Mouse (Mus musculus): ENCODE data around the gene Smdt1.
"Not testable (repeated sequence)": the region's sequence is repeated elsewhere in the genome, so short reads cannot be mapped to it uniquely, and the experiment has no call there.

The Smdt1 gene

DNA sequence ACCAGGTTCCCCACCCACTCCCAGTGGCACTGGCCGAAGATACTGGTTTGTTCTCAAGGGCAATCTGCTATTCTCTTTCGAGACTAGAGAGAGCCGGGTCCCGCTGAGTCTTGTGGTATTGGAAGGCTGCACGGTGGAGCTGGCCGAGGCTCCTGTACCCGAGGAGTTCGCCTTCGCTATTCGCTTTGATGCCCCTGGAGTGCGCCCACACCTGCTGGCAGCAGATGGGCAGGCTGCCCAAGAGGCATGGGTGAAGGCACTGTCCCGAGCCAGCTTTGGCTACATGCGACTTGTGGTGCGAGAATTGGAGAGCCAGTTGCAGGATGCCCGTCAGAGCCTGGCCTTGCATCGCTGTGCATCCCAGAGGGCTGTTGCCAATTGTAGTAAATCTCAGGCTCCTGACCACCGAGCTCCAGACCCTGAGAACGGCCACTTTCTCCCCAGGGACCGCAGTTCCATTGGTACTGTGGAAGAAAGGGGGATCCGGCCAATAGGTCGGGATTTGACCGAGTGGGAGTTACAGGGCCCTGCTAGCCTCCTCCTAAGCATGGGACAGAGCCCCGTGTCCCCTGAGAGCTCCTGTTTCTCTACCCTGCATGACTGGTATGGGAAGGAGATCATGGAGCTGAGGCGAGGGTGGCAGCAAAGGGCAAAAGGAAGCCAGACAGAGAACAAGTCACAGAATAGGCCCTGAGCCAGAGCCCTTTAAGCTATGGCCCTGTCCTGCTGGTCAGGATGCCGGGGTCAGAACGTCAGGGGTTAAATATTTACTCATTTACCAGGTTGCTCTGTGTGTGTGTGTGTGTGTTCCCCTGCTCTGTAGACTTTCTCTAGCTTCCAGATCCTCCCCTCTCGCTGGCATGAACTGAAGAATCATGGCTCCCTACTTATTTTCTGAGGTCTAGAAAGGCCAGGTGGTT, 4.9 kb downstream of the Smdt1 start:
- no peak for DNase-seq (ENCODE audit: low spot score)

- DNase-seq (ENCODE audit: low spot score) = no peak
Observed at GRCm38 (mm10) chr15:82344971-82345370, 6.2 kb downstream of the Smdt1 start.

GRCm38 (mm10) chr15:82345820-82346470, 7.2 kb downstream of the Smdt1 start:
- DNase-seq (ENCODE audit: low spot score) = peak; percentile 88

DNA sequence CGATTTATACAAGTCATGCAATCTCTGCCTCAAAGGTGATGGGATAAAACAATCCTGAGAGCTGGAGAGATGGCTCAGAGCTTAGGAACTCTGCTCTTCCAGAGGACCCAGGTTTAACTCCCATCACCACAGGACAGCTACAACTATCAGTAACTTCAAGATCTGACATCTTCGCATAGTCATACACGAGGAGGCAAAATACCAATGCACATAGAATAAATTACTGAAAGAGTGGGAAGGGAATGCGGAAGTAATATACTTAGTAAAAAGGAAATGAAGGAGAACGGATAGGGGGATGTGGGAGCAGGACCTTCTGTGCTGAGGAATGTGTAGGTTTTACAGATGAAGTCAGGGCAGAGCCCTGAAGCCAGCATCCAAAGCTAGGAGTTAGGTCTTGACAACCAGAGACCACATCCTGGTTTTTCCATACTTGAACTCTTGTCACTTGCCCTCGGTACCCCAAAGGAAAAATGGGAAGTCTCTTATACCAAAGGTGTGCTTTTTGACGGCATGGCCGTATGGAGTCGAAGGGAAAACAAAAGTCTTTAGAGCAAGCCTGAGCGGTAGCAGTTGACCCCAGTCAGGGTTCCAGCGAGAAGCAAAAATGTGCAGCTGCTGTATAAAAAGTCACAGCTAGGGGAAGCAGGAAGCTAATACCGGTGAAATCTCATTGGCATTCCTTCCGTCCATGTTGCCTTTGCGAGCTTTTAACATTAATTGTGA, 8.0 kb downstream of the Smdt1 start:
- no peak for DNase-seq (ENCODE audit: low spot score)

DNA sequence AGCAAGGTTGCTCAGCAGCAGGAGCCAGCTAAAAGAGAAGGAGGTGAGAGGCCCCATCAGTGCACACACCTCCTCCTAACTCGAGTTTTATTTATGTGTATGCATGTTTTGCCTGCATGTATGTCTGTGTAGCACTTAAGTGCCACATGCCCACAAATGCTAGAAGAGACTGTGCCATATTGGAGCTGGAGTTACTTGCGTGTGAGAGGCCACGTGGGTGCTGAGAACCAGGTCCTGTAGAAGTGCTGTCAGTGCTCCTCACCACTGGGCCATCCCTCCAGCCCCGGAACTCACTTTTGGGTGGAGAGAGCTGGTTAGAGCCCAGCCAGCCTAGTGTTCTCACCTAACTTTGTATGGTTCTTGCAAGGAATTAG, 8.5 kb downstream of the Smdt1 start:
- DNase-seq (ENCODE audit: low spot score) = no peak

DNA sequence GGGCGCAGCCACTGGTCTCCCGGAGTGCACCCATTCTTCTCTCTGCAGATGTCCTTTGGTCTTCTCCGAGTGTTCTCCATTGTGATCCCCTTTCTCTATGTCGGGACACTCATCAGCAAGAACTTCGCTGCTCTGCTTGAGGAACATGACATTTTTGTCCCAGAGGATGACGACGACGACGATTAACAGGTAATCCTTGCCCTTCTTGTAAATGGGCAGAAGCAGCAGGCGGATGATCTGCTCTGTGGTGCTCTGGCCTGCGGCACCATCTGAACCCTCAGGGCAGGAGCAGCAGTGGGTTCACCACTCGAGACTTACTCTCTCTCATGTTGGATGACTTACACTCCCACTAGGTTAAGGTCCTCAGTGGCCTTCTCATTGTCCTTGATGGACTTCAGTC, 9.1 kb downstream of the Smdt1 start:
- no peak for DNase-seq (ENCODE audit: low spot score)

- no peak for DNase-seq (ENCODE audit: low spot score)
Observed at GRCm38 (mm10) chr15:82348258-82348998, 9.7 kb downstream of the Smdt1 start.

- no peak for DNase-seq (ENCODE audit: low spot score)
Observed at GRCm38 (mm10) chr15:82348999-82349341, 10.2 kb downstream of the Smdt1 start.

- no peak for DNase-seq (ENCODE audit: low spot score)
Observed at GRCm38 (mm10) chr15:82350349-82350748, 11.6 kb downstream of the Smdt1 start.

DNA sequence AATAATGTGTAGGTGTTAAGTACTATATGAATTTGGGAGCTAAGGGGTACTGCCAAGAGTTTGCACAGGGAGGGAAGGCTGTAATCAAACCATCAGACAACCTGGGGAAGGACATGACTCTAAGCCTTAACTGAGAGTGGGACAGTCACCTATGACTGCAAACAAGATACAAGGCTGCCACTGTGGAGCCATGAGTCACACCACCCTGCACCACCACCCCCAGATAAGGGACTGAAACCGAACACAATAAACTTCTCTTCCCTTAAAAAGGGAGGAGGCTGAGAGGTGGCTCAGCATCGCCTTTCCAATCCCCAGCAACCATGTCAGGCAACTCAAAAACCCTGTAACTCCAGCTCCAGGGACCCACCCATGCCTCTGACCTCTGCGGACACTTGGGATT, 12.7 kb downstream of the Smdt1 start:
- DNase-seq (ENCODE audit: low spot score) = no peak

GRCm38 (mm10) chr15:82353078-82353744, 14.5 kb downstream of the Smdt1 start:
- no peak for DNase-seq (ENCODE audit: low spot score)

DNA sequence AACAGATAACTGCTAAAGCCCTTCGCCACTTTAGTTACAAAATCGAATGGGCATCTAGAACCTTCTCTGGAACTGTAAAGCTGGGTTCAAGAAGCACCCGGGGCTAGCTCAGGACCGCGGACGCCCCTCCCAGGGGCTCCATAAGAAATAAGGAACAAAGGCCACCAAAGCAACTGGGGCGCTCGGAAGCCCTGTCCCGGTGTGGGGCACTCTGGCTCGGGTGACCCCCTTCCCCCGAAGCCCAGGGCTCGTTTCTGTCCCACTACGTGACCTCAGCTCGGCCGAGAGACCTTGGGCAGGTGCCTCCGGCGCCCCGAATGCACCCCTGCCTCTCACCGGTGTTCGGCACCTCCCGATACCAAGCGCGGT, 15.0 kb downstream of the Smdt1 start:
- no peak for DNase-seq (ENCODE audit: low spot score)

- DNase-seq (ENCODE audit: low spot score) = peak; percentile 84
Observed at GRCm38 (mm10) chr15:82354126-82354945, 15.6 kb downstream of the Smdt1 start, which contains the start of gene Ndufa6. Gene Ndufa6 (minus strand): TSS chr15:82354322.

GRCm38 (mm10) chr15:82358431-82359260, 19.9 kb downstream of the Smdt1 start:
- DNase-seq (ENCODE audit: low spot score) = no peak

GRCm38 (mm10) chr15:82361459-82362018, 22.8 kb downstream of the Smdt1 start:
- DNase-seq (ENCODE audit: low spot score) = no peak

DNA sequence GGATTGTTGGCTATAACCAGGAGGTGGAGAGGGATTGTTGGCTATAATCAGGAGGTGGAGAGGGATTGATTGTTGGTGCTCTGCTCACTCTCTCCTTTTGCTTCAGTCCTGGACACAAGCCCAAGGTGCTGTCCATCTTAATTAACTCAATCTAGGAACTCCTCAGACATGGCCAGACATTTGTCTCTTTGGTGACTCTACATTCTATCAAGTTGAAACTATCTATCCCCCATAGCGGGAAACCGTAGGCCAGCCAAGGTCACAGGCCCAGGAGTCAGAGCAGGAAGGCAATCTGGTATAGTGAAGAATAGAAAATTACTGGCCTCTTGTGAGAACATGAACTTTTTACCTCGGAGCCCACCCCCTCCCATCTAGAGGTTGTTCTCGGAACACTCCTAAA, 23.5 kb downstream of the Smdt1 start:
- no peak for DNase-seq (ENCODE audit: low spot score)

DNA sequence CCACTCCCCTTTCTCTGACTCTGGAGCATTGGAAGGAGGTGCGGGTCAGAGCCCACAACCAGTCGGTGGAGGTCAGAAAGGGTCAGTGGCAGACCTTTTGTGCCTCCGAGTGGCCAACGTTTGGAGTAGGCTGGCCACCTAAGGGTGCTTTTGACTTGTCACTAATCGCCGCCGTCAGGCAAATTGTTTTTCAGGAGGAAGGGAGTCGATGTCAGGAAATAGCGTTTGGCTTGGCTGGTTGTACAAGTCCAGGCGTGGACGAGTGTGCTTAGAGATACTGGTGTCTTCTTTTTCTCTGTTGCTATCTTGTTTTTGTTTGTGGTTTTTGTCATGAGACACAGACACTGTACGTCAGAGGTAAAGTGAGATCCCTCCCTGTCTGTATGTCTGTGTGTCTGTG, 25.0 kb downstream of the Smdt1 start:
- not testable (repeated sequence) for DNase-seq (ENCODE audit: low spot score)

DNA sequence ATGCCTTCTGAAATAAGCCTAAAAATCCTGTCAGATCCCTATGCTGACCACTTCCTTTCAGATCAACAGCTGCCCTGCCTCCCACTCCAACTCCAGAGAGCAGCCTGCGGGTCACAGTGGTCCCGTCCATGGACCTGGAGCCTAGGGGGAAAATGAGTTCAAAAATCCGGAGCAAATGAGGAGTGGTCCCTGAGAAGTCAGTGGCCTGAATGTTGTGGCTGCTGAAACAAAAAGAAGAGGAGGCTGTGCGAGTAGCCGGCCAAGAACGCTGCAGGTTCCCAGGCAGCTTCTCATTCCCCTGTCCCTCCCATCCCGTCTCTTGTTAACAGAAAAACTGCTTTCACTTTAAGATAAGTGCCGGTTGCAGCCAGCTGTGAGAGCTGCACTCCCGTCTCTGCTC, 25.8 kb downstream of the Smdt1 start:
- DNase-seq (ENCODE audit: low spot score) = not testable (repeated sequence)

DNA sequence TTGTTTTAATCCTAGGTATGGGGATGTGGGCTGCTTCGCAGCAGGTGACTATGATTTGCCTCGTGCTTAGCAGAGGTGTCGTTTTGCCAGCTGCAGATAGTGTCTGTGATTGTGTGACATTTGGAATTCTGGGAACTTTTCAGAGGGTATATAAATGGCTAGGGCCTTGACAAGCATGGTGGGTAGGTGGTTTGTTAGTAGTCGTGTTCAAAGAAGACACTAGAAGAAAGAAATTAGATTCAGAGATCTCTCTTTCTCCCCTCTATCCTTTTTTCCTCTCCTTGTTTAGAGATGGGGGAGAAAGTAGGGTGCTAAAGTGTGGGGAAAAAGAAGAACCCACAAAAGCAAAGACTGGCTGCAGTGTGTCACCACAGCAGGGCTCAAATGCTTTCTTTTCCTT, 29.4 kb downstream of the Smdt1 start:
- no peak for DNase-seq (ENCODE audit: low spot score)

DNA sequence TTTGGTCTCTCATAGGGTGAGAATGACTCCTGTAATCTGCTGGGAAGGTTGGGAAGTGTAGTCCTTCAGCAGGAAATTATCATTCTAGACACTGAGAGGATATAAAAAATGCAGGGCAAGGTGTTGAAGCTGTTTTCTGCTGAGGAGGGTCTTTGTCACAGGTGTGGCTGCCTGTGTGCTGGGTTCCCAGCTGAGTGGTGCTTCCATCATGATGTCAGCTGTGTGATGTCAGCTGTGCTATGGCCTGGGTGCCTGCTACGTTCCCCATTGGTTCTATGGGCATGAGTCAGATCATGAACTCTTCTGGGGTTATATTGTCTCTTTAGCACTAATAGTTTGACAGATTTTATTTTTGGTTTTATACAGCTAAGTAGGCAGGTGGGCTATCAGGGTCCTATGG, 30.1 kb downstream of the Smdt1 start:
- no peak for DNase-seq (ENCODE audit: low spot score)
